Mouse (Mus musculus) limb, embryonic 11.5 days (tissue): ENCODE measurements around the gene Thop1. TPM values are rescaled to one million over a fixed set of nuclear protein-coding genes. Genes with fewer than 3 reads are reported as not detected.

Experiments
- ATAC-seq: fragments of 200-750 bp; cut with Nextera tagmentation; 2 replicates; pipeline ENCODE4 v1.8.0; 2017; ENCODE audit warnings: low read depth; ENCODE audit not compliant: insufficient number of reproducible peaks, low FRiP score, low TSS enrichment
- DNase-seq: peaks from one replicate; pipeline ENCODE4 v3.0.0-alpha.2; 2015; ENCODE audit warnings: low spot score
- H3K27ac ChIP-seq: fragments of 300-500 bp; sonication (generic); replicated peaks from 2 replicates; pipeline ENCODE4 v1.5.1; 2014; ENCODE audit warnings: low read depth, mild to moderate bottlenecking, low read length
- H3K27me3 ChIP-seq: fragments of 300-500 bp; sonication (generic); 2 replicates; pipeline ENCODE4 v1.6.1; 2014; ENCODE audit warnings: mild to moderate bottlenecking, low read length, mixed read lengths; ENCODE audit not compliant: control insufficient read depth, insufficient read depth
- H3K36me3 ChIP-seq: fragments of 300-500 bp; sonication (generic); 2 replicates; pipeline ENCODE4 v1.6.1; 2014; ENCODE audit warnings: mild to moderate bottlenecking, low read length, moderate library complexity, mixed read lengths; ENCODE audit not compliant: control insufficient read depth, insufficient read depth
- H3K4me1 ChIP-seq: fragments of 300-500 bp; sonication (generic); 2 replicates; pipeline ENCODE4 v1.6.1; 2014; ENCODE audit warnings: low read length, mixed read lengths; ENCODE audit not compliant: control insufficient read depth, insufficient read depth
- H3K4me2 ChIP-seq: fragments of 300-500 bp; sonication (generic); 2 replicates; pipeline ENCODE4 v1.6.1; 2014; ENCODE audit warnings: low read depth, mild to moderate bottlenecking, moderate library complexity; ENCODE audit not compliant: severe bottlenecking
- H3K4me3 ChIP-seq: fragments of 300-500 bp; sonication (generic); 2 replicates; pipeline ENCODE4 v1.5.1; 2014; ENCODE audit warnings: low read depth, low read length
- H3K9ac ChIP-seq: fragments of 300-500 bp; sonication (generic); 2 replicates; pipeline ENCODE4 v1.6.1; 2014; ENCODE audit warnings: mild to moderate bottlenecking, low read length
- H3K9me3 ChIP-seq: fragments of 300-500 bp; sonication (generic); 2 replicates; pipeline ENCODE4 v1.6.1; 2016; ENCODE audit warnings: low read length; ENCODE audit not compliant: control insufficient read depth
- WGBS: fragments of 180-500 bp; shearing (Covaris S2); extraction: QIAGEN DNeasy Blood & Tissue Kit; methylation state at CpG from one replicate; pipeline ENCODE4 v1.1.7; 2014; 5-methylcytosine and 5-hydroxymethylcytosine counted together
- microRNA-seq: library from miRNA; unstranded; fragments of <30 nt; microRNA quantifications from one replicate; pipeline ENCODE4, GENCODE M21; 2016
- polyA plus RNA-seq: library from polyadenylated mRNA; unstranded; fragments of >200 nt; fragmentation: Nextera tagmentation; extraction: Ambion mirVana; gene quantifications from 2 replicates; pipeline ENCODE4 v1.2.1, GENCODE M21; 2014

The Thop1 gene
- polyA plus RNA-seq, 1 experiment from 2014 or later, result 64.0 TPM

DNA sequence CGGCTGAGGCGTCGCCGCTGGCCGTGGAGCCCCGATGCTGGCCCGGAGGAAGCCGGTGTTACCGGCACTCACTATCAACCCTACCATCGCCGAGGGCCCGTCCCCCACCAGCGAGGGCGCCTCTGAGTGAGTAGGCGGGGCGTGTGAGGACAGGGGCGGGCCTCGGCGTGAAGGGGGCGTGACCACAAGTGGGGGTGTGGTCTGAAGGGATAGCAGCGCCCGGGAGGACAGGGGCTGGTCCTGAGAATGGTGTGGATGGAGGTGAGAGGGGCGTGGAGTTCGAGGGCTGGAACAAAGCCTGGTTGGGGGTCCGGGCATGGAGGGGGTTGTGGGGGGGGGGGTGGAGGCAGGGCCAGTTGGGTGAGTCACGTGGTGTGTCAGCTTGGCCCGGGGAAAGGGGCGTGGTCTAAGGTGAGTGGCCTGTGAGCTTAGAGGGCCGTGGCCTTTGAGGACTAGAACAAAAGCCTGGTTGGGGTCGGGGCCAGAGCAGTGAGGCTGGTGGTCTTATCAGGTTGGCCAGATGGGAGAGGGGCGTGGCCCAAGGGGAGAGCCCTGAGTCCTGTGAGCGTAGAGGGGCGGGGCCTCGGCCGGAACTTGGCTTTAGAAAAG, 36.4 kb downstream of the Thop1 start:
- peak; percentile 89 for ATAC-seq
- H3K4me2 ChIP-seq, result peak overlapping the region; percentile 67
- peak overlapping the region; percentile 89 for H3K4me3 ChIP-seq
- peaks cover 19% of the 10 kb centered on the region for H3K4me1 ChIP-seq
- peak; percentile 93 for DNase-seq
- H3K27me3 ChIP-seq, result no peaks in the 10 kb centered on the region
- H3K9me3 ChIP-seq, result no peaks in the 10 kb centered on the region
- peak overlapping the region; percentile 93 for H3K9ac ChIP-seq
- peaks cover 24% of the 10 kb centered on the region for H3K36me3 ChIP-seq
- WGBS, result under 1% methylated on average over 35 of the region's 35 CpGs
- peak overlapping the region; percentile 97 for H3K27ac ChIP-seq

DNA sequence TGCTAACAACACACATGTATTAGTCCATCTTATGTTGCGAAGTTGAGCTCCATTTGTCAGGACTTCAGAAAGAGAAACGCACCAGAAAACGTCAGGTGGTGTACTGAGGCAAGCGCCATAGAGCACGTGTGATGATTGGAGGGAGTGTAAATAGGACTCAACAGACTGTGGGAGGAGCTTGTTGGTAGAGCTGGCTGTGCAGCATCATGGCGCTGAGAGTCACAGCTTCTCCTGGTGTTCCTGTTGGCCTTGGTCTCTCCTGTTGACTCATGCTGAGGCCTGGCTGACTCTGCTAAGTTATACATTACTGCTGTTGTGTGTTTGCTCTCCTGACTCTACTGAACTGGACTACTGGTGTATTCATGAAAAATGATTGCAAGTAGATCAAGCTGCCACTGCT, 43.1 kb downstream of the Thop1 start:
- H3K4me1 ChIP-seq, result no peaks in the 10 kb centered on the region
- H3K36me3 ChIP-seq, result peaks cover 63% of the 10 kb centered on the region
- no peak overlapping the region for H3K9ac ChIP-seq
- H3K27me3 ChIP-seq, result no peaks in the 10 kb centered on the region
- DNase-seq (no peak), ATAC-seq (no peak)
- H3K9me3 ChIP-seq, result no peaks in the 10 kb centered on the region
- no peak overlapping the region for H3K4me3 ChIP-seq
- 94% methylated on average over 6 of the region's 6 CpGs for WGBS
- H3K27ac ChIP-seq, result no peak overlapping the region
- H3K4me2 ChIP-seq, result no peak overlapping the region

DNA sequence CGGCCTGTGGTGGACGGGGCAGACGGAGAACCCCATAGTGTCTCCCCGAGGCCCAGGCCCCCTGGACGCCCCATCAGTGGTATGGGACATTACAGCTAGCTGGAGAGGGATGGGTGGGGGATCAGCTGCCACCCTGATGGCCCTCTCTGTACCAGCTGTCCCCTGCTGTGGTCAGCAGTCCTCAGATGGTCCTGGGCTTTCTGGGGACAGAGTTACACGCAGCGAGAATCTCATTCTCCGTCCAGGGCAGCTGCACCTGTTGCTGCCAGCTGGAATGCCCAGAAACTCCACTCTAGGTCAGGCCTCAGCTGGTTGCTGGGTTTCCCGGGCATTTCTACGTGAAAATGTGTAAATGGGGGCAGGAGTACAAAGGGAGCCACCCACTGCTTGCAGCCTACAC, 49.8 kb downstream of the Thop1 start:
- Histone ChIP-seq H3K27ac (no peak overlapping the region), H3K27me3 (no peaks in the 10 kb centered on the region), H3K36me3 (peaks cover 53% of the 10 kb centered on the region), H3K9me3 (no peaks in the 10 kb centered on the region), H3K4me1 (no peaks in the 10 kb centered on the region), H3K4me2 (no peak overlapping the region), H3K9ac (no peak overlapping the region), H3K4me3 (no peak overlapping the region)
- WGBS, result 93% methylated on average over 10 of the region's 10 CpGs
- DNase-seq (no peak), ATAC-seq (no peak)

- ATAC-seq (no peak), DNase-seq (no peak)
- H3K27ac ChIP-seq, result no peak overlapping the region
- no peak overlapping the region for H3K9ac ChIP-seq
- H3K27me3 ChIP-seq, result no peaks in the 10 kb centered on the region
- WGBS, result 87% methylated on average over 7 of the region's 7 CpGs
- no peaks in the 10 kb centered on the region for H3K9me3 ChIP-seq
- H3K36me3 ChIP-seq, result peaks cover 44% of the 10 kb centered on the region
- no peak overlapping the region for H3K4me2 ChIP-seq
- no peaks in the 10 kb centered on the region for H3K4me1 ChIP-seq
- H3K4me3 ChIP-seq, result no peak overlapping the region
These were observed 50.8 kb downstream of the Thop1 start for GRCm38 (mm10) chr10:81120650-81121049.

GRCm38 (mm10) chr10:81122889-81123288, 53.1 kb downstream of the Thop1 start:
- H3K4me1 ChIP-seq, result no peaks in the 10 kb centered on the region
- no peak overlapping the region for H3K27ac ChIP-seq
- peaks cover 29% of the 10 kb centered on the region; the same call in 1 of the 2 replicates for H3K36me3 ChIP-seq
- H3K9me3 ChIP-seq, result no peaks in the 10 kb centered on the region
- DNase-seq (no peak), ATAC-seq (no peak)
- H3K4me2 ChIP-seq, result no peak overlapping the region
- WGBS, result 75% methylated on average over 2 of the region's 2 CpGs
- no peaks in the 10 kb centered on the region for H3K27me3 ChIP-seq
- no peak overlapping the region for H3K4me3 ChIP-seq
- H3K9ac ChIP-seq, result no peak overlapping the region

DNA sequence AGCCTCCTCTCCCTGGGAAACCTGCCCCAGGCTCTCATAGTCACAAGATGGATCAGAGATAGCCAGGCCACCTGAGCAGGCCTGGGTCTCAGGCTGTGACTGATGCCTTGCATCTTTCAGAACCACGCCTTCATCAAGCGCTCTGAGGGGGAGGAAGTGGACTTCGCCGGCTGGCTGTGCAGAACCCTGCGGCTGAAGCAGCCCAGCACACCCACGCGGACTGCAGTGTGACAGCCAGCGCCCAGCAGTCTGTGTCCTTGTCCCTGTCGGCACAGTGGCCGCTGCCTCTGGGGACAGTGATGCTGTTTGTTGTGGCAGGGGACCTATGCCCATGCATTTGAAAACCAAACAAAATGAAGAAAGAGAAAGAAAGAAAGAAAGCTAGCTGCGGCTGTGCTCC, 53.7 kb downstream of the Thop1 start:
- peaks cover 26% of the 10 kb centered on the region; the same call in 1 of the 2 replicates for H3K36me3 ChIP-seq
- 0 out of 2 replicates have a peak, but pooled peaks cover 2% of the 10 kb centered on the region for H3K27me3 ChIP-seq
- H3K27ac ChIP-seq, result no peak overlapping the region
- no peak overlapping the region for H3K4me3 ChIP-seq
- DNase-seq, result no peak
- no peak overlapping the region for H3K4me2 ChIP-seq
- no peaks in the 10 kb centered on the region for H3K9me3 ChIP-seq
- WGBS, result 89% methylated on average over 11 of the region's 11 CpGs
- no peak overlapping the region for H3K9ac ChIP-seq
- ATAC-seq, result no peak
- H3K4me1 ChIP-seq, result peaks cover 3% of the 10 kb centered on the region

Small RNA genes lying within 50 kb of the gene (microRNA-seq; reads per million reads assigned to microRNA genes)
- not detected for gene Mir5615-1
- not detected for gene Mir5615-2

Other genes starting within 250 kb of the Thop1 start
- 2,003 and 2,108 TPM in 2 replicates for gene Oaz1, start 243.4 kb upstream of the Thop1 start, polyA plus RNA-seq
- 0.33 and 0.36 TPM in 2 replicates for gene Lingo3, start 226.0 kb upstream of the Thop1 start, polyA plus RNA-seq
- 375 and 398 TPM in 2 replicates for gene Lsm7, start 214.8 kb upstream of the Thop1 start, polyA plus RNA-seq
- gene Sppl2b, start 214.8 kb upstream of the Thop1 start, polyA plus RNA-seq, result 26.8 and 28.1 TPM in 2 replicates
- not detected in 2 replicates for gene Tmprss9, start 198.2 kb upstream of the Thop1 start, polyA plus RNA-seq
- 336 and 355 TPM in 2 replicates for gene Timm13, start 169.1 kb upstream of the Thop1 start, polyA plus RNA-seq
- gene Lmnb2, start 151.8 kb upstream of the Thop1 start, polyA plus RNA-seq, result 23.3 and 26.7 TPM in 2 replicates
- gene Gadd45b, start 140.0 kb upstream of the Thop1 start, polyA plus RNA-seq, result 10.9 and 12.3 TPM in 2 replicates
- 4.6 and 4.8 TPM in 2 replicates for gene Gng7, start 55.1 kb upstream of the Thop1 start, polyA plus RNA-seq
- gene Diras1, start 44.4 kb upstream of the Thop1 start, polyA plus RNA-seq, result 0.07 and 0.16 TPM in 2 replicates
- gene Slc39a3, start 32.6 kb upstream of the Thop1 start, polyA plus RNA-seq, result 7.8 and 7.9 TPM in 2 replicates
- 219 and 221 TPM in 2 replicates for gene Sgta, start 9.9 kb upstream of the Thop1 start, polyA plus RNA-seq
- 0.27 and 0.28 TPM in 2 replicates for gene Creb3l3, start 28.8 kb downstream of the Thop1 start, polyA plus RNA-seq
- 230 and 239 TPM in 2 replicates for gene Map2k2, start 35.9 kb downstream of the Thop1 start, polyA plus RNA-seq
- 6.7 and 8.4 TPM in 2 replicates for gene Zbtb7a, start 65.2 kb downstream of the Thop1 start, polyA plus RNA-seq
- gene Pias4, start 97.9 kb downstream of the Thop1 start, polyA plus RNA-seq, result 53.3 and 56.9 TPM in 2 replicates
- 428 TPM in 2 replicates for gene Eef2, start 106.6 kb downstream of the Thop1 start, polyA plus RNA-seq
- gene Dapk3, start 113.0 kb downstream of the Thop1 start, polyA plus RNA-seq, result 43.3 and 49.1 TPM in 2 replicates
- gene 4930442H23Rik, start 113.8 kb downstream of the Thop1 start, polyA plus RNA-seq, result not detected in 2 replicates
- gene Nmrk2, start 132.0 kb downstream of the Thop1 start, polyA plus RNA-seq, result 0.08 TPM in 1 of 2 replicates, not detected in the other
- 0.11 and 0.27 TPM in 2 replicates for gene Atcay, start 160.8 kb downstream of the Thop1 start, polyA plus RNA-seq
- gene Zfr2, start 163.1 kb downstream of the Thop1 start, polyA plus RNA-seq, result 3.4 and 4.2 TPM in 2 replicates
- 1.2 and 2.3 TPM in 2 replicates for gene Matk, start 182.9 kb downstream of the Thop1 start, polyA plus RNA-seq
- gene Mrpl54, start 196.9 kb downstream of the Thop1 start, polyA plus RNA-seq, result 198 and 217 TPM in 2 replicates
- 45.3 and 46.3 TPM in 2 replicates for gene Apba3, start 196.9 kb downstream of the Thop1 start, polyA plus RNA-seq
- gene Tjp3, start 221.5 kb downstream of the Thop1 start, polyA plus RNA-seq, result 2.0 TPM in 2 replicates
- gene Pip5k1c, start 222.9 kb downstream of the Thop1 start, polyA plus RNA-seq, result 49.0 and 60.6 TPM in 2 replicates